Mouse (Mus musculus): ENCODE data around the gene Etfa. TPM values are rescaled to one million over a fixed set of nuclear protein-coding genes. Genes with fewer than 3 reads are reported as not detected.

The Etfa gene
- polyA plus RNA-seq, 1 experiment from 2014 or later, result 124 TPM

DNA sequence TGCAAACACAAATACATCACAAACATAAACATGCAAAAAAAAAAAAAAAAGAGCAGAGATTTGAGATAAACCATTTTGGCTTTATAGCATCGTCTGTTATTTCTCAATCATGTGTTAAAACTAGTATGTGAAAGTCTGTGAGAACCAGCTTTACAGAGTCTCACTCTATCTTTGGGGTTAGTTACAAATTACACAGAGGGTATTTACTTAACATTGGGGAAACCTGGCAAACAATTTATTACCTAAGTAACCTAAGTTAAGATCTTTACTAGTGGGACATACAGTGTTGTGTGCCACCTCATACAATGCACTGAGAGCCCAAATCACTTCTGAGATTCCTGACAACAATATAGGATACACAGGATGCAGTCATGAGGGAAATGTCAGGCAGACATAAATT is 2.3 kb downstream of the Etfa start:
- Histone ChIP-seq H3K4me2 (replicated peaks) (no peak overlapping the region), H3K4me3 (no peak overlapping the region), H3K9me3 (no peaks in the 10 kb centered on the region), H3K27me3 (replicated peaks) (peaks cover 17% of the 10 kb centered on the region), H3K36me3 (no peaks in the 10 kb centered on the region), H3K27ac (no peak overlapping the region), H3K9ac (no peak overlapping the region), H3K4me1 (no peaks in the 10 kb centered on the region)
- 87% methylated on average over 1 of the region's 1 CpGs for WGBS
- no peak for ATAC-seq (ENCODE audit: low FRiP score, low read depth)

- Histone ChIP-seq H3K4me2 (replicated peaks) (no peak overlapping the region), H3K4me1 (no peaks in the 10 kb centered on the region), H3K9me3 (no peaks in the 10 kb centered on the region), H3K27me3 (replicated peaks) (peaks cover 6% of the 10 kb centered on the region; the same call in 1 of the 2 replicates), H3K27ac (no peak overlapping the region), H3K36me3 (no peaks in the 10 kb centered on the region), H3K4me3 (no peak overlapping the region), H3K9ac (no peak overlapping the region)
- ATAC-seq (ENCODE audit: low FRiP score, low read depth), result no peak
- WGBS, result 59% methylated on average over 4 of the region's 4 CpGs
Measured at GRCm38 (mm10) chr9:55508701-55509100, 3.3 kb downstream of the Etfa start.

DNA sequence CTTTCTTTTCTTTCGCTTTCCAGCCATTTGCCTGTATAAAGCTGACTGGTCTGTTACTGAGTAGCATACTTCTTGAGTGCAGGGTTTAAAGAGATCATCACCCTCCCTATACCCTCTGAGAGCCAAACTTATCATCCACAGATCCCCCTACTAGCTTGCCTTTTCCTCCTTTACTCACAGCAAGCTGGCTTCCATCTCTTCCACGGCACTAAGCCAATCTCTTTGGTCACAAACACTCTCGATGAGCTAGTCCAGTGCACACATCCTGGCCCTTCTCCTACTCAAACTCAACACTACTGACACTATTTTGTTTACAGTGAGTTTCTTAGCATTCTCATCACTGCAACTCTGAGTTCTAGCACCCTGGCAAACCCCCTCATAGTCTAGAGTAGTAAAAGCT is 4.1 kb downstream of the Etfa start:
- H3K9ac ChIP-seq, result no peak overlapping the region
- H3K4me3 ChIP-seq, result no peak overlapping the region
- no peaks in the 10 kb centered on the region for H3K4me1 ChIP-seq
- no peaks in the 10 kb centered on the region for H3K36me3 ChIP-seq
- H3K9me3 ChIP-seq, result no peaks in the 10 kb centered on the region
- no peak overlapping the region for H3K27ac ChIP-seq
- peaks cover 4% of the 10 kb centered on the region; the same call in 1 of the 2 replicates for H3K27me3 ChIP-seq (replicated peaks)
- no peak for ATAC-seq (ENCODE audit: low FRiP score, low read depth)
- WGBS, result 93% methylated on average over 3 of the region's 3 CpGs
- H3K4me2 ChIP-seq (replicated peaks), result no peak overlapping the region

- 65% methylated on average over 2 of the region's 2 CpGs for WGBS
- no peak for ATAC-seq (ENCODE audit: low FRiP score, low read depth)
Measured at GRCm38 (mm10) chr9:55482116-55482515, 29.9 kb downstream of the Etfa start.

GRCm38 (mm10) chr9:55478699-55479098 is 33.3 kb downstream of the Etfa start:
- H3K4me3 ChIP-seq, result no peak overlapping the region
- H3K27me3 ChIP-seq (replicated peaks), result no peaks in the 10 kb centered on the region
- no peak overlapping the region for H3K4me2 ChIP-seq (replicated peaks)
- no peak overlapping the region for H3K9ac ChIP-seq
- H3K9me3 ChIP-seq, result no peaks in the 10 kb centered on the region
- H3K4me1 ChIP-seq, result no peaks in the 10 kb centered on the region
- ATAC-seq (ENCODE audit: low FRiP score, low read depth), result no peak
- no peak overlapping the region for H3K27ac ChIP-seq
- H3K36me3 ChIP-seq, result no peaks in the 10 kb centered on the region

More at GRCm38 (mm10) chr9:55482116-55482515, 29.9 kb downstream of the Etfa start:
- no peak overlapping the region for H3K27ac ChIP-seq
- H3K27me3 ChIP-seq (replicated peaks), result no peaks in the 10 kb centered on the region
- no peak overlapping the region for H3K9ac ChIP-seq
- no peak overlapping the region for H3K4me3 ChIP-seq
- H3K9me3 ChIP-seq, result no peaks in the 10 kb centered on the region
- no peaks in the 10 kb centered on the region for H3K4me1 ChIP-seq
- no peaks in the 10 kb centered on the region for H3K36me3 ChIP-seq
- no peak overlapping the region for H3K4me2 ChIP-seq (replicated peaks)

DNA sequence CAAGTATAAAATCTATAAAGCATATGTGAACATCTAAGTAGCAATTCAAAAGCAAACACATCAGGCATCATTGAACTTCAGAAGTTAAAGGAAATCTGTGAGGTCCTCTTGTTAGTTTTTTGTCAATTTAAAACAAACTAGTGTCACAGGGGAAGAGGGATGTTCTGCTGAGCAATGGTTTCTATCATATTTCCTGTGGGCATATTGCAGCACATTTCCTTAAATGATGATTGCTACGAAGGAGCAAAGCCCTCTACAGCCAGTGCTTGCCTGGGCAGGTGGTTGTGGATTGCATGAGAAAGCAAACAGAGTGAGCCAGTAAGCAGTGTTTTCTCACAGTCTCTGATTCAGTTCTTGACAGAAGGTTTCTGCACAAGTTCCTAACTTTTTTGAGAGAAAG is 36.0 kb downstream of the Etfa start:
- H3K4me2 ChIP-seq (replicated peaks), result no peak overlapping the region
- ATAC-seq (ENCODE audit: low FRiP score, low read depth), result no peak
- no peaks in the 10 kb centered on the region for H3K36me3 ChIP-seq
- no peaks in the 10 kb centered on the region for H3K4me1 ChIP-seq
- no peak overlapping the region for H3K9ac ChIP-seq
- 80% methylated on average over 1 of the region's 1 CpGs for WGBS
- H3K4me3 ChIP-seq, result no peak overlapping the region
- no peak overlapping the region for H3K27ac ChIP-seq
- no peaks in the 10 kb centered on the region for H3K9me3 ChIP-seq
- H3K27me3 ChIP-seq (replicated peaks), result no peaks in the 10 kb centered on the region

DNA sequence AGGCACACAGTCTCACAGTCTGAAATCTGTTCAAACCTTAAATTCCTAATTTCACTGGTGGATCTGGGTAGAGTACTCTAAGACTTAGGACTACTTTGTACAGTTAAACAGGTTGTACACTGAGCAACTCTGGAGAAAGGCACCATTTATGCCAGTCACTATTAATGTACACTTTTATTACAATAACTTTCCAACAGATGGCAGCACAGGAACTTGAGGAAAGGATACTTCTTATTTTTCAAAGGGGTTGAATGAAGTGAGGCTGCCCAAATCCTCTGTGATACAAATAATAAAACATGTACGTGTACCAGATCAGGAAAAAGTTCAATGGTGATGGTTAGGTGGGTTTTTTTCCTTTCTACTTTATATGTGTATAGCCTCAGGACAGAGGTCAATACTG is 43.6 kb downstream of the Etfa start:
- no peaks in the 10 kb centered on the region for H3K27me3 ChIP-seq (replicated peaks)
- whole genome bisulfite sequencing, result 72% methylated on average over 1 of the region's 1 CpGs
- H3K9ac ChIP-seq, result no peak overlapping the region
- H3K27ac ChIP-seq, result no peak overlapping the region
- H3K36me3 ChIP-seq, result peaks cover 4% of the 10 kb centered on the region; the same call in 1 of the 2 replicates
- H3K9me3 ChIP-seq, result no peaks in the 10 kb centered on the region
- H3K4me1 ChIP-seq, result no peaks in the 10 kb centered on the region
- no peak overlapping the region for H3K4me3 ChIP-seq
- no peak for ATAC-seq (ENCODE audit: low FRiP score, low read depth)
- no peak overlapping the region for H3K4me2 ChIP-seq (replicated peaks)

GRCm38 (mm10) chr9:55453366-55453765 is 58.7 kb downstream of the Etfa start:
- Histone ChIP-seq H3K9me3 (no peaks in the 10 kb centered on the region), H3K27ac (no peak overlapping the region), H3K27me3 (replicated peaks) (no peaks in the 10 kb centered on the region), H3K9ac (no peak overlapping the region), H3K4me2 (replicated peaks) (no peak overlapping the region), H3K4me3 (no peak overlapping the region), H3K4me1 (no peaks in the 10 kb centered on the region; the same call in 1 of the 2 replicates), H3K36me3 (no peaks in the 10 kb centered on the region)
- 90% methylated on average over 5 of the region's 5 CpGs for WGBS
- ATAC-seq (ENCODE audit: low FRiP score, low read depth), result no peak

- Histone ChIP-seq H3K4me3 (no peak overlapping the region), H3K9me3 (no peaks in the 10 kb centered on the region), H3K9ac (no peak overlapping the region), H3K36me3 (no peaks in the 10 kb centered on the region), H3K27me3 (replicated peaks) (no peaks in the 10 kb centered on the region), H3K27ac (no peak overlapping the region), H3K4me1 (peaks cover 4% of the 10 kb centered on the region; the same call in 1 of the 2 replicates), H3K4me2 (replicated peaks) (no peak overlapping the region)
- no peak for ATAC-seq (ENCODE audit: low FRiP score, low read depth)
- WGBS, result 93% methylated on average over 1 of the region's 1 CpGs
Measured at GRCm38 (mm10) chr9:55452906-55453305, 59.1 kb downstream of the Etfa start.

- Histone ChIP-seq H3K4me1 (peaks cover 9% of the 10 kb centered on the region), H3K9ac (no peak overlapping the region), H3K4me3 (no peak overlapping the region), H3K4me2 (replicated peaks) (no peak overlapping the region), H3K27ac (no peak overlapping the region), H3K27me3 (replicated peaks) (no peaks in the 10 kb centered on the region), H3K9me3 (no peaks in the 10 kb centered on the region), H3K36me3 (no peaks in the 10 kb centered on the region)
- WGBS, result 94% methylated on average over 3 of the region's 3 CpGs
- ATAC-seq (ENCODE audit: low FRiP score, low read depth), result no peak
Measured at GRCm38 (mm10) chr9:55451426-55451825, 60.6 kb downstream of the Etfa start.

DNA sequence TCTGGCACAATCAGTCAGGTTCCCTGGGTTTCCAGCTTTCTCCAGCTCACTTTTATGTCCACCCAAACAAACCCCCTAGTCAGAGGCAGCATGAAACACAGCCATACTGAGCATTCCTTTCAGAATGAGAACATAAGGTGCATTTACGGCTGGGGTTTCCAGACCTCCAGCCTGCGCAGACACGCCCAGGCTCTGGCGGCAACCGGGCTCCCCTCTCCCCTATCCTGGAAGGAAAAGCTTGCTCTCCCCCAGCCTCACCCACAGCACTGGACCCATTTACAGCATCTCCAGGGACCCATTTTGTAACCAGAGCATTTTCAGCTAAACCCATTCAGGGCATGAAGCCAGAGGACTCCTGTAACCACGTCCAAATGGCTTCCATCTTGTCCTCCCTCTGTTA is 62.0 kb downstream of the Etfa start:
- no peaks in the 10 kb centered on the region for H3K9me3 ChIP-seq
- no peak overlapping the region for H3K27ac ChIP-seq
- peaks cover 4% of the 10 kb centered on the region; the same call in 1 of the 2 replicates for H3K27me3 ChIP-seq (replicated peaks)
- WGBS, result 66% methylated on average over 6 of the region's 6 CpGs
- no peak overlapping the region for H3K4me3 ChIP-seq
- peaks cover 9% of the 10 kb centered on the region for H3K4me1 ChIP-seq
- ATAC-seq (ENCODE audit: low FRiP score, low read depth), result no peak
- no peaks in the 10 kb centered on the region for H3K36me3 ChIP-seq
- H3K9ac ChIP-seq, result no peak overlapping the region
- H3K4me2 ChIP-seq (replicated peaks), result no peak overlapping the region

- peaks cover 10% of the 10 kb centered on the region; the same call in 1 of the 2 replicates for H3K27me3 ChIP-seq (replicated peaks)
- H3K9ac ChIP-seq, result no peak overlapping the region
- no peak overlapping the region for H3K4me3 ChIP-seq
- peaks cover 9% of the 10 kb centered on the region for H3K4me1 ChIP-seq
- 62% methylated on average over 1 of the region's 1 CpGs for WGBS
- H3K9me3 ChIP-seq, result no peaks in the 10 kb centered on the region
- no peak overlapping the region for H3K4me2 ChIP-seq (replicated peaks)
- no peaks in the 10 kb centered on the region for H3K36me3 ChIP-seq
- no peak overlapping the region for H3K27ac ChIP-seq
- no peak for ATAC-seq (ENCODE audit: low FRiP score, low read depth)
Measured at GRCm38 (mm10) chr9:55449108-55449507, 62.9 kb downstream of the Etfa start.

DNA sequence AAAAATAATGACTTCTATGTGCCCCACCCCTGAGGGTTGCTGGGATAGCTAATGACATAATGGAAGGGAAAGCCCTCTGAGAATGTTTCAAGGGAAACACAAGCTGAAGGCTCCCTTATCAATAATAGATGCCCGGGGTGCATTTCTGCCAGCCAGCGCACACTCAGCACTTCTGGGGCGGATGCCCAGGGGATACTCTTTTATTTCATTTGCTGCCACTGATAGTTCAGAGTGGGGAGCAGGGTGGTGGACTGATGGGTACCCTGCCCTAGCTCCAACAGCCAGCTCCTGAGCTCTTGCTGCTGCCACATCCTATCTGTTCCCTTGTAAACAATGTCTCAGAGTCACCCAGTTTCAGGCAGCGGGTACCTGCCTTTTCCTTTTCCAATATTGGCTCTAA is 64.5 kb downstream of the Etfa start:
- no peak overlapping the region for H3K4me2 ChIP-seq (replicated peaks)
- H3K9ac ChIP-seq, result no peak overlapping the region
- H3K4me1 ChIP-seq, result peaks cover 9% of the 10 kb centered on the region
- no peak overlapping the region for H3K27ac ChIP-seq
- WGBS, result 70% methylated on average over 4 of the region's 4 CpGs
- ATAC-seq (ENCODE audit: low FRiP score, low read depth), result no peak; the same call in 1 of the 2 replicates
- peaks cover 10% of the 10 kb centered on the region; the same call in 1 of the 2 replicates for H3K27me3 ChIP-seq (replicated peaks)
- no peak overlapping the region for H3K4me3 ChIP-seq
- no peaks in the 10 kb centered on the region for H3K36me3 ChIP-seq
- no peaks in the 10 kb centered on the region for H3K9me3 ChIP-seq
